Mouse (Mus musculus) olfactory bulb, adult 2 months (tissue): ENCODE data around the gene Fam117b.

Experiments used
- CTCF ChIP-seq: fragments of 200-500 bp; IDR thresholded peaks from 2 replicates; pipeline ENCODE4 v1.5.1; 2012; ENCODE audit warnings: low read depth, mild to moderate bottlenecking, low read length, moderate library complexity; ENCODE audit not compliant: insufficient read depth
- POLR2A ChIP-seq: fragments of 200-500 bp; IDR thresholded peaks from 2 replicates; pipeline ENCODE4 v1.6.1; 2012; ENCODE audit warnings: mild to moderate bottlenecking, low read depth, low read length, moderate library complexity; ENCODE audit not compliant: insufficient read depth

DNA sequence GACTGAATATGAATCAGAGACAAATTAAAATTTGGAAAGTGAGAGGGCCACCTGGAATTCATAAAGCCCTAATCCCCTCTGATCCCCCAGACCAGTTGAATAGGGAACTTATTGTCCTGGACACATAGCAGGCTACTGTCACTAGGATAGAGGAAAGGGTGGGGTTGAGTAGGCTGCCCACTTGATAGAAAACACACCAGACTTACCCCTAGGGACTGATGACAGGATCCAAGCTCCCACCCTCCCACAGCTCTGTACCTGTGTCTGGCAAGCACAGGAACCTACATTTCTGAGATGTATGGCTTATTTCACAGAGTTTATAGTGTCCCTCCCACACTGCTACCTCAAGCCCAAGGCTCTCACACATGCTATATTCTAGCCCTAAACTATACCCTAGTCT is 24.8 kb upstream of the Fam117b start:
- TF ChIP-seq CTCF (no peak), POLR2A (no peak)
